Mouse (Mus musculus): Measurements from ENCODE around the gene Il17d.

Il17d gene

GRCm38 (mm10) chr14:57524671-57525387 lies at the start of gene Il17d:
Gene Il17d, plus strand, starts transcription at chr14:57524777.
- DNase-seq = peak; percentile 65

GRCm38 (mm10) chr14:57475057-57475456 lies 49.5 kb upstream of the Il17d start:
- peak; percentile 57 for DNase-seq

GRCm38 (mm10) chr14:57482262-57482661 lies 42.3 kb upstream of the Il17d start:
- no peak for DNase-seq

- DNase-seq = no peak
Observed at GRCm38 (mm10) chr14:57484183-57484582, 40.4 kb upstream of the Il17d start.

- no peak for DNase-seq
Observed at GRCm38 (mm10) chr14:57489696-57490095, 34.9 kb upstream of the Il17d start.

GRCm38 (mm10) chr14:57493840-57494239 lies 30.7 kb upstream of the Il17d start:
- no peak for DNase-seq

- no peak for DNase-seq
Observed at GRCm38 (mm10) chr14:57503729-57504128, 20.8 kb upstream of the Il17d start.

GRCm38 (mm10) chr14:57509554-57509953 lies 15.0 kb upstream of the Il17d start:
- peak; percentile 16 for DNase-seq

GRCm38 (mm10) chr14:57515156-57515762 lies 9.3 kb upstream of the Il17d start:
- DNase-seq = no peak

GRCm38 (mm10) chr14:57517001-57517400 lies 7.6 kb upstream of the Il17d start:
- no peak for DNase-seq

- no peak for DNase-seq
Observed at GRCm38 (mm10) chr14:57523762-57524161, 815 bp upstream of the Il17d start.

- peak; percentile 63 for DNase-seq
Observed at GRCm38 (mm10) chr14:57525388-57526049, 942 bp downstream of the Il17d start.

- DNase-seq = no peak
Observed at GRCm38 (mm10) chr14:57526050-57526623, 1.6 kb downstream of the Il17d start.

- DNase-seq = no peak
Observed at GRCm38 (mm10) chr14:57527122-57527521, 2.5 kb downstream of the Il17d start.

GRCm38 (mm10) chr14:57527598-57527997 lies 3.0 kb downstream of the Il17d start:
- DNase-seq = no peak

- DNase-seq = no peak
Observed at GRCm38 (mm10) chr14:57529086-57529785, 4.7 kb downstream of the Il17d start.

- DNase-seq = no peak
Observed at GRCm38 (mm10) chr14:57529786-57530515, 5.4 kb downstream of the Il17d start.

GRCm38 (mm10) chr14:57532577-57532976 lies 8.0 kb downstream of the Il17d start:
- DNase-seq = no peak

GRCm38 (mm10) chr14:57533214-57533613 lies 8.6 kb downstream of the Il17d start:
- DNase-seq = peak; percentile 67

- DNase-seq = no peak
Observed at GRCm38 (mm10) chr14:57533841-57534240, 9.3 kb downstream of the Il17d start.

GRCm38 (mm10) chr14:57534346-57534745 lies 9.8 kb downstream of the Il17d start:
- DNase-seq = no peak

GRCm38 (mm10) chr14:57534961-57535360 lies 10.4 kb downstream of the Il17d start:
- no peak for DNase-seq
